Mouse (Mus musculus): ENCODE data around the gene Ube2r2. TPM values are rescaled to one million over a fixed set of nuclear protein-coding genes. Genes with fewer than 3 reads are reported as not detected.

Gene Ube2r2
- total RNA-seq, 2 experiments from 2014 or later: 84.1 to 87.1 TPM

- intact Hi-C loops (cut with DNase I): loop anchor here (1.0 to 5.0 kb wide), 2 partner anchors 36 to 113 kb away; no protein-coding TSS in a partner anchor
- DNase-seq (ENCODE audit: low spot score in 2 of 2): no peak
These were observed 29.4 kb downstream of the Ube2r2 start for GRCm38 (mm10) chr4:41164974-41165373.

- DNase-seq (ENCODE audit: low spot score in 2 of 2): peak; percentile 80 to 85
These were observed 30.3 kb downstream of the Ube2r2 start for GRCm38 (mm10) chr4:41165693-41166475.

GRCm38 (mm10) chr4:41170970-41171369 is 35.4 kb downstream of the Ube2r2 start:
- DNase-seq (ENCODE audit: low spot score in 2 of 2): no peak
- intact Hi-C loops (cut with DNase I): no loop called here

More at GRCm38 (mm10) chr4:41165693-41166475, 30.3 kb downstream of the Ube2r2 start:
- intact Hi-C loops (cut with DNase I): loop anchor here (1.0 to 5.0 kb wide), 2 partner anchors 37 to 114 kb away; no protein-coding TSS in a partner anchor

GRCm38 (mm10) chr4:41174631-41175030 is 39.1 kb downstream of the Ube2r2 start:
- intact Hi-C loops (cut with DNase I): no loop called here
- DNase-seq (ENCODE audit: low spot score in 2 of 2): peak in 1 of 2 experiments; percentile 60

- intact Hi-C loops (cut with DNase I): no loop called here
- DNase-seq (ENCODE audit: low spot score in 2 of 2): no peak
These were observed 44.5 kb downstream of the Ube2r2 start for GRCm38 (mm10) chr4:41179825-41180725.

- DNase-seq (ENCODE audit: low spot score in 2 of 2): peak in 1 of 2 experiments; percentile 55
- intact Hi-C loops (cut with DNase I): no loop called here
These were observed 54.3 kb downstream of the Ube2r2 start for GRCm38 (mm10) chr4:41189809-41190208.

GRCm38 (mm10) chr4:41192544-41193512 is 57.3 kb downstream of the Ube2r2 start:
- intact Hi-C loops (cut with DNase I): no loop called here
- DNase-seq (ENCODE audit: low spot score in 2 of 2): no peak

GRCm38 (mm10) chr4:41195328-41195727 is 59.8 kb downstream of the Ube2r2 start:
- no peak for DNase-seq (ENCODE audit: low spot score in 2 of 2)
- intact Hi-C loops (cut with DNase I): no loop called here

- intact Hi-C loops (cut with DNase I): no loop called here
- no peak for DNase-seq (ENCODE audit: low spot score in 2 of 2)
These were observed 61.5 kb downstream of the Ube2r2 start for GRCm38 (mm10) chr4:41196861-41197610.

- no peak for DNase-seq (ENCODE audit: low spot score in 2 of 2)
- intact Hi-C loops (cut with DNase I): no loop called here
These were observed 66.6 kb downstream of the Ube2r2 start for GRCm38 (mm10) chr4:41202135-41202534.

GRCm38 (mm10) chr4:41205751-41206150 is 70.2 kb downstream of the Ube2r2 start:
- DNase-seq (ENCODE audit: low spot score in 2 of 2): no peak
- intact Hi-C loops (cut with DNase I): no loop called here

GRCm38 (mm10) chr4:41208050-41208449 is 72.5 kb downstream of the Ube2r2 start:
- intact Hi-C loops (cut with DNase I): no loop called here
- no peak for DNase-seq (ENCODE audit: low spot score in 2 of 2)

- intact Hi-C loops (cut with DNase I): loop anchor here (10.0 kb wide), 1 partner anchor 171 kb away; no protein-coding TSS in a partner anchor
- DNase-seq (ENCODE audit: low spot score in 2 of 2): peak in 1 of 2 experiments; percentile 17
These were observed 89.9 kb downstream of the Ube2r2 start for GRCm38 (mm10) chr4:41225412-41225811.

- peak; percentile 25 to 65 for DNase-seq (ENCODE audit: low spot score in 2 of 2)
- intact Hi-C loops (cut with DNase I): loop anchor here (2.0 to 10.0 kb wide), 3 partner anchors 60 to 172 kb away; no protein-coding TSS in a partner anchor
These were observed 90.8 kb downstream of the Ube2r2 start for GRCm38 (mm10) chr4:41226351-41226750.

GRCm38 (mm10) chr4:41235621-41236020 is 100.1 kb downstream of the Ube2r2 start:
- DNase-seq (ENCODE audit: low spot score in 2 of 2): no peak
- intact Hi-C loops (cut with DNase I): no loop called here

GRCm38 (mm10) chr4:41240916-41241315 is 105.4 kb downstream of the Ube2r2 start:
- intact Hi-C loops (cut with DNase I): no loop called here
- DNase-seq (ENCODE audit: low spot score in 2 of 2): no peak

Measured in left cerebral cortex, postnatal 25 days (tissue).